Mouse (Mus musculus) bone marrow macrophage, adult 2 months (primary cell): ENCODE data around the gene Gm826.

ENCODE experiments used
- CTCF ChIP-seq: IDR thresholded peaks from 2 replicates; pipeline ENCODE4 v1.5.1; 2012; ENCODE audit warnings: low read depth, mild to moderate bottlenecking, low read length, moderate library complexity
- POLR2A ChIP-seq: IDR thresholded peaks from 2 replicates; pipeline ENCODE4 v1.6.1; 2012; ENCODE audit warnings: mild to moderate bottlenecking, low read depth, low read length, borderline replicate concordance

DNA sequence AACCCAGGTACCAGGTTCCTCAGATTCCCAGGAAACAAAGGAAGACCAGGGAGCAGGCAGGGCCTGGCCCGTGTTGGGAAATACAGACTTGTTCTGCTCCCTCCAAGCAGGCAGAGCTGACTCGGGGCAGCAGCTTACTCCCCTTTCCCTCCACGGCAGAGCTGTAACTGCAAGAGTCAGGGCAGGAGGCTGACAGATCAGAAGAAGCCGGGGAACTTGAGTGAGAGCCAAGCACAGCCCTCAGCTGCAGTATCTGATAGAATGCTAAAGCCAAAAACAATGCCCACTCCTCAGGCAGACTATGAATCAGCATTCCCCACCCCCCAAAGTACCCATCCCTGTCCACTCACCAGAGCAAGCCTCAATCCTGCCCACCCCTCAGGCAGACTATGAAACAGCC, 24.9 kb upstream of the Gm826 start:
- TF ChIP-seq CTCF (no peak), POLR2A (no peak)
